Mouse (Mus musculus): Measurements from ENCODE around the gene Il21r. TPM values are rescaled to one million over a fixed set of nuclear protein-coding genes. Genes with fewer than 3 reads are reported as not detected.

Il21r gene
- total RNA-seq, 1 experiment from 2014 or later: 111 TPM

DNA sequence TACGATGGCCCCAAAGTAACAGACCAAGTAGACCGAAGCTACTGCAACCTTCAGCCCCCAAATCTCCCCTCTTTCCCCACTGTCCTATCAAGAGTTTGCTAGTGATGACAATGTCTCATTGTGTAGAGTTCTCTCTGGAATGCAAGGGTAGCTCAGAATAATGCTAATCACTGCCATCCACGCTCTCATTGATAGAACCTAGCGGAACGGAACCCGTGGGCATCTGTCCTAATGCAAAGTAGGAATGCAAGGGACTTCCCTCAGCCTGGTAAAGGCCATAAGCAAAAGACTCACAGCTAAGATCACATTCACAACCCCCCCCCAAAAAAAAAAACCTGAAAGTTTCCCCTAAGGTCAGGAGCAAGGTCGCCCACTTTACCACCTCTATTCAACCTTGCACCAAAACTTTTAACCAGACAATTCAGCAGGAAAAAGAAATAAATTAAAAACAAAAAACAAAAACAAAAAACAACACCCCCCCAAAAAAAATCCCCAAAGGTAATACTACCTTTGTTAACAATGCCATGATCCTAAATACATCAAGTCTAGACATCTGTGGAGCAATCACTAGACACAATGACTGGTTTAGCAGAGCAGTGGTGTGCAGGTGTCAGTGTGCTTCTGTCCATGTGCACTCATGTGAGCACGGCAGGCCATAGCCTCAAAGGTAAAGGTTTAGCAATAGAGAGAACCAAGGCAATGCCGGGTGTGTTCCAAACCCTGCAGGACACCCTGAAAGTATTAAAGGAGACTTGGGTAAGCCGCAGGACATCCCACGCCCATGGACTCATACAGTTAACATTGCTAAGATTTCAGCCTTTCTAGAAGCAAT, 5.5 kb upstream of the Il21r start:
- no peak for ATAC-seq (ENCODE audit: extremely low read depth, insufficient number of reproducible peaks, low FRiP score, poor library complexity, severe bottlenecking)

DNA sequence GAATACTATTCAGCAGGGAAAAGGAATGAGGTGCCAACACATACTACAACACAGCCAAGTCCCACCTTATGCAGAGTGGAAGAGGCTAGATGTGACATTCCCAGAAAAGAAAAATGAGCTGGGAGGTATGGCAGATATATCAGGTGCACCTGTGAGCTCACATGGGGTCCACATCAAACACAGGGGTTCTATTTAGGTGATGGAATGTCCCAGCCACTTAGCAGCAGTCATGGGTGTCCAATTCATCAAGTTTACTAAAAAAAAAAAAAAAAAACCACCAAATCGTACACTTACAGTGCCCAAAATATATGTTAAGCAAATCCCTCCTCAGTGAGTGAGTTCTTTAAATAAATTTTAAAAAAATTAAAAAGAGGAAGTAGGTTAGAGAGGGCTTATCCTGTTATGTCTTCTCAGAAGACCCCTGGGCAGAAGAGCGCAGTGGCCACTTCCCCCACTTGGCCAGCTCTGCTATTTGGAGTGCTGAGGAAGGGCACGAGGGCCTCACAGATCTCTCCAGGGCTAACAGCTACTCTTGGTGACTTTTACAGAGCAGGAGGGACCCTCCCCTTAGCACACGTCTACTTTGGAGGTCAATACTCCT, 3.8 kb upstream of the Il21r start:
- ATAC-seq (ENCODE audit: extremely low read depth, insufficient number of reproducible peaks, low FRiP score, poor library complexity, severe bottlenecking): peak; percentile 13; the same call in 1 of the 2 replicates

DNA sequence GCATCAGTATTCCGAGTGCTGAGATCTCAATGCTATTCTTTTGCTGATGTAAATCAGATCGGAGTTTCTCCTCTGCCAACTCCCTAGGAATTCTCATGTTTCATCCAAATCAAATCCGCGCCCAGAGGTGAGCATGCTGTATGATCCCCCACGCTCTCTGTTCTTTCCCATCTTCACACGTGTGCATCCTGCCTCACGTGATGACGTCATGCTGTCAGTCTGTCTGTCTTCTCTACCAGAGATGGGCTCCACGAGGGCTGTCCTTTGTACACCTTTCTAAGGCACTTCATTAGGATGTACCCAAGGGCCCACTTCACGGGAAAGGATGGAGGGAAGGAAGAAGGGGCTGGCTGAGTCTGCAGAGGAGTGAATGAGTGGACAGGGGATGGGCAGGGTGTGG, 3.1 kb upstream of the Il21r start:
- no peak for ATAC-seq (ENCODE audit: extremely low read depth, insufficient number of reproducible peaks, low FRiP score, poor library complexity, severe bottlenecking)

DNA sequence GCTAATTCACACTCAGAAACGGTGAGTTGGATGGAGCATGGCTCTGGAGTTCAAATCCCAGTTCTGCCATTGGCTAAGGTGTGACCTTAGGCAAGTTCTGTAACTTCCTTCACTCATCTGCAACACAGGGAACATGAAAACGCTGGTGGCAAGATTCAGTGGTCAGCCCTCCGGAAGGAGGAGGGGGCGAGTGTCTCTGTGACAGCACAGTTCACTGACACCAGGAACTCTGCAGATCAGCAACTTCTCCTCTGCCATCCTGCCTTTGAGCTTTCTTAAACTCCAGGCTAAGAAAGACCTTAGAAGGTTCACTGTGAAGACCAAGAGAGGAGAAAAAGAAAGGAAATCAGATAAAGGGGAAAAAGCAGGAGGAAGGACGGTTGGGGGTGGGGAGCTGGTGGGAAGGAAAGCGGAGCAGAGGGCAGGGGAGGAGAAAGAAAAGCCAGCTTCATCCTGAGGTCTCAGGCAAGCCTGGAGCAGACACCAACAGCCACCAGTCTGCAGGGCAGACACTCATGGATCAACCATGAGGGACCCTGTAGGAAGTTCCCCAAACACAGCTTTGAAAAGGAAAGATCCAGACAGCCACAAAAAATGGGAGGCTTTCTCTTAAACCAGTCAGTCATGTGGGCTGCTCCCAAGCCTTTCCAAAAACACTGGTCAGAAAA, 2.5 kb upstream of the Il21r start:
- ATAC-seq (ENCODE audit: extremely low read depth, insufficient number of reproducible peaks, low FRiP score, poor library complexity, severe bottlenecking): no peak

DNA sequence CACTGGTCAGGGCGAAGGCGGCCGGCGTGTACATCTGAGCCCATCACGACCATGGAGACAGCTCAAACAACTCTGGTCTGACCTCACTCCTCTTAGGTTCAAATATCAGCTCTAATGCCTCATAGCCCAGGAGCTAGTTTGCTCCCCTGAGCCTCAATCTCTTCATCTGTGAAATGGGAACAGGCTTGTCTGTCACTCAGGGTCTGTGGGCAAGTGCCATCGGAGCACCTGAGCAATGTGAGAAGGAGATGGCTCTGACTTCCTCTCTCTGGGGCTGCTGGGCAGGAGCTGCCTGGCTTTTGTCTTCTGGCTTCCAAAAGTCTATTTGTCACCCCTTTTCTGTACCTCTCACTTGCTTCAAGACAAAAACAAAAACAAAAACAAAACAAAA, 2.0 kb upstream of the Il21r start:
- no peak for ATAC-seq (ENCODE audit: extremely low read depth, insufficient number of reproducible peaks, low FRiP score, poor library complexity, severe bottlenecking)

DNA sequence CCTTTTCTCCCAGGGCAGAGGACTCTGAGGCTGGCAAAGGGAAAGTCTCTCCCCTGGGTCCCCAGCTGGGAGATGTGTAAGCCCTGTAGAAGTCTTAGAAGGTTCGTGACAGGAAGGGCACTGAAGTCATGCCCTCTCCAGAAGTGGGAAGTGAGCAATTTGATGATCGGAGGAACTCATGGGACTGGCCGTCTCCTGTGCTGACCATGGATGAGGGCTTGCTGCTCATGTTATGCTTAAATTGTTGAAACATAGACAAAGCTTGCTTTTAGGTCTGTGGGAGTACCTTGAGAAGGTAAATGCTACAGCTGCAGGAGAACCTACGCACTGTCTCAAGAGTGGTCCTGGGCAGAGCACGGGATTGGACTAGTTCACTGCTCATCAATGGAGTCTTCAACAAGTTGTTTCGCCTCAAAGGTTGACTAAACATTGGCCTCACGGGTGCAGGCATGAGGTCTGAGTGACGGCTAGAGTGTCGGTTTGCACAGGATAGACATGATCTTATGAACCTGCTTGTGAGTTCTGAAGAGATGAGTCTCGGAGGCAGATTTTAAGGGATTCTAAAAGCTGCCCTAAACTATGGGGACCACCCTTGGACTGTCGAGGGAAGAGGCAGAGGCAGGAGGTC, 1.3 kb upstream of the Il21r start:
- ATAC-seq (ENCODE audit: extremely low read depth, insufficient number of reproducible peaks, low FRiP score, poor library complexity, severe bottlenecking): no peak

DNA sequence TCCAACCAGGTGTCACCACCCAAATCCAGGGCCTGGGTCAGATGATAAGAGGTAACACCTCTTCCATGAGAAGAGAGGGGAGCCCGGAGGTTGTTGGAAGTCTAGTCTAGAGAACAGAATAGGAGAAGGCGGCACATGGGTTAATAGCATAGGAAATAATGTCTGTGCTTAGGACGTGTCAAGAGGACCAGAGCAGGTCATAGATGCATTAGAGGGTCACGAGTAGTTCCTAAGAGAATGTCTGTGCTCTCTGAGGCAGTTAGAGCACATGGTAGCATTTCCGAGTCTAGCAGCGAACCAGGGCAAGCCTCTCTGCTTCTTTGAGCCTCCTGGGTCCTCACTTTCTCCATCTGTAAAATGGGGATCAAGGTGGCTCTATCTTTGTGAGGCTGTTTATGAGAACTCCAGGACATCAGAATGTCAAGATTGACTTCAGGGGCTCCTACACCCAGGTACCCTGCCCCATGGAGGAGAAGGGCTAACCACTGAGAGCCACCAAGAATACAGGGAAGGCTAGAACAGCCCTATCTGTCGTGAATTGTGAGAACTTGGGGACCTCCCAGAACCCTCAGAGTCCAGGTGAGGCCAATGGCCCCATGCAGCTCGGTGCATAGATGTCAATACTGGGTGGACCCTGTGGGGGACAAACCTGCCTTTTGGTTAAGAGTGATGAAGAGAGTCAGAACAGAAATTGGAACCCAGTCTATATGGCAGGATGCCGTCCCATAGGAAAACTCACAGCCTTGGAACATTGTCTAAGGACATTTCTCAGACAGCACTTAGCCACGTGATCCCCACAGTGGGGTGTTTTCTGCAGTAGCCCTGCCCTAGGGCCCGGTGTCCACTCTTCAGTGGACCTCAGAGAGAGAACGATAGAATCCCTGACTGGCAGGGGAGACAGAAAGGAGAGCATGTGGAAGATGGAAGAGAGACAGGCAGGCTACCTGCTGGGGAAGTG, 1.4 kb downstream of the Il21r start:
- ATAC-seq (ENCODE audit: extremely low read depth, insufficient number of reproducible peaks, low FRiP score, poor library complexity, severe bottlenecking): no peak

DNA sequence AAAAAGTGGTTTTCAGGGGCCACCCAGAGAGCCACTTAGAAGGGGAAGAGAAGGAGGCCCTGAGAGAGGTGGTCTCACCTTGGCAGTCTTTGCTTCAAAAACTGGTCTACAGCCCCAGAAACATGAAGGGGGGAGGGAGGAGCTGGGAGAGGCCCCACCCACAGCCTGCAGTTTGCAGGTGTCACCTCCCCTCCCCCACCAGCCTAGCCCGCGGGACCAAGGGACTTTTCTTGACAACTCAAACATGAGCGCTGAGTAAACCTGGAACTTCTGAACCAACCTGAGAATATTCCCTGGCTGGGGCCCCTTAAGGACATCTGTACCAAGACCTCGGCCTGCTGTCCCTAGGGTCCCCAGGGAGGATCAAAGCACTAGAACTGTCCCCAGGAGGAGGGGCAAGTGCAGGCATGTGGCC, 2.5 kb downstream of the Il21r start:
- ATAC-seq (ENCODE audit: extremely low read depth, insufficient number of reproducible peaks, low FRiP score, poor library complexity, severe bottlenecking): no peak

DNA sequence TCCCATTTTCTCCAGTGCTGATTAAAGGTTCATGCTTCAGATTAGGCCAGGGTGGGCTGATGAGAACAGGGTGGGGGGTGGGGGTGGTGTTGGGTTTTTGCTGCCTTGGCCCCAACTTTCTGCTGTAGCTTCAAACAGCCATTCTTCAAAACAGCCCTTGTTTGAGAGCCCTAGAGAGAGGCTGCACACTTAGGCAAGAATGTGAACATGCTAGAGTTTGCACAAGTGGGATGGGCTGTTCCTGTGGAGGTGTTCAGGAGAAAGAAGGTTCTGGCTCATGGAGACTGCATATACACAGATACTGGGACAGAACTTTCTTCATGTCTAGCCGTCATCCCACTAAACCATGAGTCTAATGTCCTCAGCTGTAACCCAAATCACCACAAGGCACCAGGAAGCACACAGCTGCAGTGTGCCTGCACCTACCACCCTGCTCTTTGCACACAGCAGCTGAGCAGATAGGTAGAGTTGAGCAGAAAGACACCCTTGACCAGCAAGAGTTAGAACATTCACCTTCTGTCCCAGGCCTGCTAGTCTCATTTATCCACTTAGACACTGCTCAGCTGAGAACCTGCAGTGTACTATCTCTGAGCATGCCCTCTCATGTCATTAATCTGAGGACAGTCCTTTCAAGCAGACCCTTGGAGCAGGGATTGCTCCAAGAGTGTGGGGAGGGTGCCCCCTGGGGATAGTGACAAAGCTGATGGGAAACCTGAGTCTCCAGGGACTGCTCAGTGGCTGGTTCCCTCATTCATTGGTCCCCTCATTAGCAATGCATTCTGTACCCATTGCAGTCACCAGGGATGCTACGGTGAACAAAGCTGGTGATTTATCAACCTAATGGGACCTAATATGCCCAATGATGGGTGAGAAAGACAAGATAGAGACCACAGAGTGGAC, 3.3 kb downstream of the Il21r start:
- ATAC-seq (ENCODE audit: extremely low read depth, insufficient number of reproducible peaks, low FRiP score, poor library complexity, severe bottlenecking): no peak

DNA sequence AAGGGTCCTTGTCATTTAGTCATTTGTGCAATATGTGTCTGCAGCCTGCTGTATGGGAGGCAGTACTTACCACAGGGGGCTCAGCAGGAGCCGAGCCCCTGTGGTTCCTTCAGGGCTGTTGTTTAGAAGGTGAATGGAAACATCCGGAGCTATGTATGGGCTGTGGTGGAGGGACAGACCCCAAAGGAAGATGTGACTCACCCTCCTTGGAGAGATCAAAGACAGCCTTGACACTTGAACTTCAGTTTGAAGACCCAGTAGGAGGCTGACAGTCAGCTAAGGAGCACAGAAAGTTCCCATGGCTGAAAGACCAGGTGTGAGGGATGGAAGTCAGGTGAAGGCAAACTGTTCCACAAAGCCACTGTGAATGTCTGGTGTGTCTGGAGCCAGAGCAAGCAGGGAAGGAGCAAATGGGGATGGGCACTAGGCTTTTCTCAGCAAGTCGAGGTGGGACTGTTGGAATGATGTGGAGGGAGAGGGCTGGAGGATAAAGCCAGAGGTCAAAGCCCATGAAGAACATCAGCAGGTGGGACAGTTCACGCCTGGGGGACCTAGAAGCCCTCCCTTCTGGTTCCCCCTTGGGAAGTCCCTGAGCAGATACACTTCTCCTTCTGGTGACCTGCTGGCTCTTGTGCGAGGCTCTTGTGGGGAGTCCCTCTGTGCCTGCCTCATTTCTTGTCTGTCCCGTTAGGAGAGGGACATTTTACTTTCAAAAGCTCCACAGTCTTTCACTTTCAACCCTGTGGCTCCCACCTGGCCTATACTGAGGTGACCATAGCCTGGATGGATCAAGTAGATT, 4.4 kb downstream of the Il21r start:
- peak; percentile 27; the same call in 1 of the 2 replicates for ATAC-seq (ENCODE audit: extremely low read depth, insufficient number of reproducible peaks, low FRiP score, poor library complexity, severe bottlenecking)

DNA sequence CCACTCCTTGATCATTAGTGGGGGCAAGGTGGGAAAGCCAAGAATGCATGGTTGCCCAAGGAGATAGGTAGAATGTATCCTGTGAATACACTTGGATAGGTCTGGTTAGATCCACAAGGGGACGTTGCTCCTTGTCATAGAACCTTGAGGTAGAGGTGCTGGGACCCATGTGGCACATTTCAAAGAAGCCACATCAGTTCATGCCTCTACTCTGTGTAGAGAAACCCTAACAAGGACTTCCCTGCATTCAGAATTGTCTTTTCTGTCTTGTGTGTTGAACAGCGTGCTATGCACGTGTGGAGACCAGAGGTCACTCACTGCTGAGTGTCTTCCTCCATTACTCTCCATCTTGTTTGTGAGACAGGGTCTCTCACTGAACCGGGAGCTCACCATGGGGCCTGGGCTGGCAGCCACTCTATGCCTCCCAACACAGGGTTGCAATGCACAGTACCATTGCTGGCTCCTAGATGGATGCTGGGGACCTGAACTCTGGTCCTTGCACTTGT, 5.0 kb downstream of the Il21r start:
- ATAC-seq (ENCODE audit: extremely low read depth, insufficient number of reproducible peaks, low FRiP score, poor library complexity, severe bottlenecking): no peak

DNA sequence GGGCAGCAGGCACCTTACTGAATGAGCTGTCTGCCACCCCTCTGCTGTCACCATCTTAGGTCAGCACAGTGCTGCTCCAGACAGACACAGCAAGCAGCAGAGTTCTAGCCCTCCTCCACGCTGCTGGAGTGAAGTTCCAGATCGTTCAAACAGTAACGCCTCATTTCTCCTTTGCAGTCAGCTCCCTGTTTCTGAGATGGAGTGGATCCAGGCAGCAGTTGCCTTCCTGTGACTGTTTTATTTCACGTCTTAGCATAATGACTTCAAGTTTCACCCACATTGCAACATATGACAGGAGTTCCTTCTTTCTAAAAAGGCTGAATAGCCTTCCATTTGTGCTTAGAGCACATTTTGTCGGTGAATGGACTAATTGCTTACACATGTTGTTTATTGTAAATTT, 10.3 kb downstream of the Il21r start:
- no peak for ATAC-seq (ENCODE audit: extremely low read depth, insufficient number of reproducible peaks, low FRiP score, poor library complexity, severe bottlenecking)

DNA sequence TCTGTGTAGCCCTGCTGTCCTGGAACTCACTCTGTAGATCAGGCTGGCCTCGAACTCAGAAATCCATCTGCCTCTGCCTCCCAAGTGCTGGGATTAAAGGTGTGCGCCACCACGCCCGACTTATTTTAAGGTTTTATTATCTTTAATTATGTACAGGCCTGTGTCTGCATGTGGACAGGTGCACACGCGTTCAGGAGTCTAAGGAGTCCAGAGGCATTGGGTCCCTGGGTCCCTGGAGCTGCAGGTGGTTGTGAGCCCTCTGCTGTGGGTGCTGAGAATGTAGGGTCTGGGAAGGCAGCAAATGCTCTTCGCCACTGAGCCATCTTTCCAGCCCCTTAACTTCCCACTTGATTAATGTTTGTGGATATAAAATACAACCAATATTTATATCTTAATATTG, 12.2 kb downstream of the Il21r start:
- ATAC-seq (ENCODE audit: extremely low read depth, insufficient number of reproducible peaks, low FRiP score, poor library complexity, severe bottlenecking): no peak

DNA sequence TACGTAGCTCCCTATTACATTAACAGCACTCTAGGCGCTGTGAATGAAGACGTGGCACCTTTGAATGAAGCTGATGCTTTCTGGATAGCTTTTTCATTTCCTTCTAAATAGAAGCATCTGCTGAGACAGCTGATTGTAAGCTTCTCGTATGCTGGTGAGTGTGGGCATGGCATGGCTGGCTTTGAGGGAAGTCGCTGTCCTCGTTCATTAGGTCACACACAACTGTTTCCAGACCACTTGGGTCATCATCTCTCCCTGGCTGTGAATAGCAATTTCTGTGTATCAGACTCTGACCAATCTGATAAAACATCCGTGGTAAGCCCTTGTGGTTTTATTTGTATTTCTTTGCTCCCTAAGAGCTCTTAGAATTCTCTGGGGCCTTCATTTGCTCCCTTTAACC, 14.8 kb downstream of the Il21r start:
- no peak for ATAC-seq (ENCODE audit: extremely low read depth, insufficient number of reproducible peaks, low FRiP score, poor library complexity, severe bottlenecking)

DNA sequence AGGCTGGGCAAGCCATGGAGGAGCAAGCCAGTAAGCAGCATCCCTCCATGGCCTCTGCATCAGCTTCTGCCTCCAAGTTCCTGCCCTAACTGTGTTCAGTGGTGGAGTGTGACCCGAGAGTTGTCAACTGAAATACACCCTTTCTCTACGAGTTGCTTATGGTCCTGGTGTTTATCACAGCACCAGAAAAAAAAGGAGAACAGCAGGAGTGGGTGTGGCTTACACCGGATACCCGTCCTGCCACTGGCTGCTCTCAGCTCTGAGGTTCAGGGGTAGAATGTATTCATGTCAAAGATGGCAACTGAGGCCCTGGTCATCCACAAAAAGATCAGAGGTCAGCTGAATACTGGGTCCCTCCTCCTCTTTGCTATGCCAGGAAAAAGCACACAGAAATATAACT, 16.8 kb downstream of the Il21r start:
- ATAC-seq (ENCODE audit: extremely low read depth, insufficient number of reproducible peaks, low FRiP score, poor library complexity, severe bottlenecking): peak; percentile 38; the same call in 1 of the 2 replicates

DNA sequence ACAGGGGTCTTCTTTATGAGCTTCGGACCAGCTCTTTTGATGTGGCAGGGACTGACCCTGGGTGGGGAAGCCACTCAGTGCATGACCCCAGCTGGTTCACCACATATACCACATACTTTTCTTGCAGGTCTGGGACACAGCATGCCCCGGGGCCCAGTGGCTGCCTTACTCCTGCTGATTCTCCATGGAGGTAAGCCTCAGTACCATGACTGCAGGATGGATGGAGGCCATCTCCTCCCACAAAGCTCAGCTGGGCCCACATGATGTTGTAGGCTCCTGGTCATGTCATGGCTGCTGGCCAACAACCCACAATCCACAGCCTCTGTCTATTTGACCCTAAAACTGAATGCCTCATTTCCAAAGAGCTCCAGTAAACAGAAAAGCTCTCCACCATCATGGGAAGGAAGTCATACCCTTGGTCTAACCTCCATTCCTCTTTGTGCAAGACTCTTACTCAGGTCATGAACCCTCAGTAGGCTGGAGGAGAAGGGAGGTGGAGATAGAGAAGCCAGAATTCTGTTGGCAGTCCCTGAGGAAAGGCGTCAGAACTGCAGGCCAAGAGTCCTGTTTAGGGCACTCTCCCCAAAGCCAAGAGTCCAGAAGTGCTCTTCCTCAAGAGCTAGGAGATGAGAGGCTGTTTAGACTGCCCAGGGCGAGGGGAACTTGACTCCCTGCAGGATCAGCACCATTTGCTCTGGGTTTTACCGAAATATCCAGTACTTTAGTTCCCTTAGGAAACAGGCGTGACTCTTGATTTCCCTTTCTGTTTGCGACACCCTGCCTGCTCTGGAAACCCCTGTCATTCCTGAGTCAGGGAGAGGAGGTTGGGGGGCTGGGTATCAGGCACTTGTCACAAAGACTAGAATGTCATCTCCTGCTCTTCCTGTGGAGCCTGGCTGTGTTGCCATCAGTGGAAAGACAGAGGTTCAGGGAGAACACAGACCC, 19.8 kb downstream of the Il21r start:
- no peak for ATAC-seq (ENCODE audit: extremely low read depth, insufficient number of reproducible peaks, low FRiP score, poor library complexity, severe bottlenecking)

All from neutrophil, adult 5-6 weeks (primary cell).